Mouse (Mus musculus): ENCODE measurements around the gene Atf6. TPM values are rescaled to one million over a fixed set of nuclear protein-coding genes. Genes with fewer than 3 reads are reported as not detected.
A peak's percentile ranks its signal among the peaks of the same experiment; 100 is the strongest.

Atf6 gene
- total RNA-seq (2017) = 46.3 and 47.7 TPM in 2 replicates

GRCm38 (mm10) chr1:170867691-170868105 is at the start of gene Atf6:
Gene Atf6, minus strand, starts transcription at chr1:170867771.
- peak; percentile 85 for ATAC-seq (ENCODE audit: extremely low read depth, insufficient number of reproducible peaks, low FRiP score, poor library complexity, severe bottlenecking)

- no peak for ATAC-seq (ENCODE audit: extremely low read depth, insufficient number of reproducible peaks, low FRiP score, poor library complexity, severe bottlenecking)
These were observed 48.1 kb upstream of the Atf6 start for GRCm38 (mm10) chr1:170915657-170916056.

GRCm38 (mm10) chr1:170912891-170913615 is 45.5 kb upstream of the Atf6 start, which contains the start of gene Fcrlb:
Gene Fcrlb, minus strand, starts transcription at chr1:170912941.
- ATAC-seq (ENCODE audit: extremely low read depth, insufficient number of reproducible peaks, low FRiP score, poor library complexity, severe bottlenecking) = no peak

GRCm38 (mm10) chr1:170911907-170912660 is 44.5 kb upstream of the Atf6 start:
- ATAC-seq (ENCODE audit: extremely low read depth, insufficient number of reproducible peaks, low FRiP score, poor library complexity, severe bottlenecking) = no peak

GRCm38 (mm10) chr1:170908341-170908740 is 40.8 kb upstream of the Atf6 start:
- no peak for ATAC-seq (ENCODE audit: extremely low read depth, insufficient number of reproducible peaks, low FRiP score, poor library complexity, severe bottlenecking)

GRCm38 (mm10) chr1:170907456-170908191 is 40.1 kb upstream of the Atf6 start:
- ATAC-seq (ENCODE audit: extremely low read depth, insufficient number of reproducible peaks, low FRiP score, poor library complexity, severe bottlenecking) = peak; percentile 36

- ATAC-seq (ENCODE audit: extremely low read depth, insufficient number of reproducible peaks, low FRiP score, poor library complexity, severe bottlenecking) = no peak
These were observed 39.5 kb upstream of the Atf6 start for GRCm38 (mm10) chr1:170907111-170907455.

GRCm38 (mm10) chr1:170903485-170903884 is 35.9 kb upstream of the Atf6 start:
- no peak for ATAC-seq (ENCODE audit: extremely low read depth, insufficient number of reproducible peaks, low FRiP score, poor library complexity, severe bottlenecking)

GRCm38 (mm10) chr1:170901536-170902238 is 34.1 kb upstream of the Atf6 start:
- ATAC-seq (ENCODE audit: extremely low read depth, insufficient number of reproducible peaks, low FRiP score, poor library complexity, severe bottlenecking) = peak; percentile 69

- 0 out of 2 replicates have a peak, but pooled peaks have one; percentile 36 for ATAC-seq (ENCODE audit: extremely low read depth, insufficient number of reproducible peaks, low FRiP score, poor library complexity, severe bottlenecking)
These were observed 33.4 kb upstream of the Atf6 start for GRCm38 (mm10) chr1:170900799-170901467.

GRCm38 (mm10) chr1:170898413-170899075 is 31.0 kb upstream of the Atf6 start:
- ATAC-seq (ENCODE audit: extremely low read depth, insufficient number of reproducible peaks, low FRiP score, poor library complexity, severe bottlenecking) = no peak

GRCm38 (mm10) chr1:170896651-170897281 is 29.2 kb upstream of the Atf6 start:
- ATAC-seq (ENCODE audit: extremely low read depth, insufficient number of reproducible peaks, low FRiP score, poor library complexity, severe bottlenecking) = no peak

GRCm38 (mm10) chr1:170894603-170895602 is 27.3 kb upstream of the Atf6 start:
- peak; percentile 66; the same call in 1 of the 2 replicates for ATAC-seq (ENCODE audit: extremely low read depth, insufficient number of reproducible peaks, low FRiP score, poor library complexity, severe bottlenecking)

- ATAC-seq (ENCODE audit: extremely low read depth, insufficient number of reproducible peaks, low FRiP score, poor library complexity, severe bottlenecking) = no peak
These were observed 24.7 kb upstream of the Atf6 start for GRCm38 (mm10) chr1:170892279-170892678.

- no peak for ATAC-seq (ENCODE audit: extremely low read depth, insufficient number of reproducible peaks, low FRiP score, poor library complexity, severe bottlenecking)
These were observed 24.1 kb upstream of the Atf6 start for GRCm38 (mm10) chr1:170891646-170892045.

GRCm38 (mm10) chr1:170889310-170889709 is 21.7 kb upstream of the Atf6 start:
- ATAC-seq (ENCODE audit: extremely low read depth, insufficient number of reproducible peaks, low FRiP score, poor library complexity, severe bottlenecking) = no peak
